Mouse (Mus musculus) small intestine, adult 2 months (tissue): ENCODE data around the gene Il17re.

Source experiments
- CTCF ChIP-seq: fragments of 200-500 bp; IDR thresholded peaks from 2 replicates; pipeline ENCODE4 v1.5.1; 2012; ENCODE audit warnings: low read depth, mild to moderate bottlenecking, control low read depth, inconsistent platforms, low read length, moderate library complexity, mixed read lengths; ENCODE audit not compliant: insufficient replicate concordance, insufficient read length; ENCODE audit errors: extremely low read depth
- POLR2A ChIP-seq: fragments of 200-500 bp; IDR thresholded peaks from 2 replicates; pipeline ENCODE4 v1.6.1; 2012; ENCODE audit warnings: low read depth, mild to moderate bottlenecking, control low read depth, inconsistent platforms, low read length, moderate library complexity

- no peak for TF ChIP-seq POLR2A
- no peak for TF ChIP-seq CTCF
Observed at GRCm38 (mm10) chr6:113464040-113464439, 5.8 kb downstream of the Il17re start.
